Mouse (Mus musculus): Measurements from ENCODE around the gene Gstp2.

DNA sequence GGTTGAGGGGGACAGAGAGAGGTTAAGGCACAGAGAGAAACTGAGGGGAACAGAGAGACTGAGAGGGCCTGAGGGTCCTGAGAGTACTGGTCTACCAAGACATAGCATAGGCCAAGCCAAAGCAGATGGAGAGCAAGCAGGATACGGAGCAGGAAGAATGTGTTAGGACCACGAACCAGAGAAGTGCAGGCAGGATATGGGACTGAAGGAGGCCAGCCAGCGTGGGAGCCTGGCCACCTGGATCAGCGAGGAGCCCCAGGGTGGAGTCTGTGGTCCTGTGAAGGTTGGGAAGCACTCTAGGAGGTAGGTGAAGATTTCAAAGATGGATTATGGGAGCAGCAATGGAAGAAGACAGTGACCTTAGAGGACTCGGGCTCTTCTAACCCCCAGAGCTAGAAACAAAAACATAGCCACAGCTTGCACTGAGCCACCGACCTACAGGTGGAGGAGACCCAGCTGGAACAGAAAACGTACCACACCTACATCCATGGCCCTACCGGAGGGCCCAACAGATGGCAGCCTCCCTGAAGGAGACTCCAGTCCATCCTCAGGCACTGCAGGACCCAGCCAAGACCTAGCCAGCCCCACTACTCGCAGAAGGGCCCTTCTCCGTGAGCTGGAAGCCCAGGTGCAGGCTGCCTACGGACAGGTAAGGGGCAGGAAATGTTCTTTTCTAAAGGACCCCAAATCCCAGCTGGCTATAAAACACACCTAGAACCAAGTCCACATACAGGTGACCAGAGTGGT lies 36.6 kb upstream of the Gstp2 start:
- TF ChIP-seq POLR2A (IDR thresholded peaks at IDR 0.05; ENCODE audit: insufficient read length, low read depth) (no peak), USF1 (IDR thresholded peaks at IDR 0.05; ENCODE audit: low read depth) (no peak), POLR2AphosphoS2 (IDR thresholded peaks at IDR 0.05; ENCODE audit: insufficient read length, low read depth) (no peak), E2F4 (IDR thresholded peaks at IDR 0.05; ENCODE audit: insufficient read depth) (no peak), SRF (IDR thresholded peaks at IDR 0.05; ENCODE audit: control insufficient read depth, insufficient read length, low read depth) (no peak), MAX (IDR thresholded peaks at IDR 0.05; ENCODE audit: low read depth) (no peak), MYOG (IDR thresholded peaks at IDR 0.05; ENCODE audit: control insufficient read depth in 1 of 3, insufficient read depth in 1 of 3, insufficient read length in 2 of 3, low read depth in 2 of 3) (no peak), MYOD1 (IDR thresholded peaks at IDR 0.05; ENCODE audit: control insufficient read depth in 1 of 3, insufficient read length in 2 of 3, low read depth in 2 of 3) (no peak)

All from myocyte (in vitro differentiated cells).